Mouse (Mus musculus) neural tube, embryonic 14.5 days (tissue): ENCODE results near the gene Gm12253. TPM values are rescaled to one million over a fixed set of nuclear protein-coding genes. Genes with fewer than 3 reads are reported as not detected.
A peak's percentile ranks its signal among the peaks of the same experiment; 100 is the strongest.

ENCODE experiments used
- ATAC-seq: fragments of 200-750 bp; cut with Nextera tagmentation; 2 replicates; pipeline ENCODE4 v1.8.0; 2017; ENCODE audit warnings: low read depth, mild to moderate bottlenecking, moderate TSS enrichment, moderate library complexity
- H3K27ac ChIP-seq: fragments of 300-500 bp; sonication (generic); 2 replicates; pipeline ENCODE4 v1.5.1; 2014; ENCODE audit warnings: low read depth, mild to moderate bottlenecking, control low read depth, low read length, moderate library complexity, mixed read lengths
- H3K27me3 ChIP-seq: fragments of 300-500 bp; sonication (generic); 2 replicates; pipeline ENCODE4 v1.6.1; 2014; ENCODE audit warnings: low read length; ENCODE audit not compliant: control insufficient read depth, insufficient read depth
- H3K36me3 ChIP-seq: fragments of 300-500 bp; sonication (generic); 2 replicates; pipeline ENCODE4 v1.6.1; 2014; ENCODE audit warnings: low read length, mixed read lengths; ENCODE audit not compliant: control insufficient read depth, insufficient read depth
- H3K4me1 ChIP-seq: fragments of 300-500 bp; sonication (generic); 2 replicates; pipeline ENCODE4 v1.6.1; 2014; ENCODE audit warnings: low read length; ENCODE audit not compliant: control insufficient read depth, insufficient read depth
- H3K4me2 ChIP-seq: fragments of 300-500 bp; sonication (generic); 2 replicates; pipeline ENCODE4 v1.6.1; 2014; ENCODE audit warnings: mild to moderate bottlenecking, low read depth, low read length, control low read depth
- H3K4me3 ChIP-seq: fragments of 300-500 bp; sonication (generic); 2 replicates; pipeline ENCODE4 v1.5.1; 2014; ENCODE audit warnings: low read depth, low read length, control low read depth, mixed read lengths
- H3K9ac ChIP-seq: fragments of 300-500 bp; sonication (generic); replicated peaks from 2 replicates; pipeline ENCODE4 v1.6.1; 2014; ENCODE audit warnings: low read depth, mild to moderate bottlenecking, control low read depth, low read length, mixed read lengths
- H3K9me3 ChIP-seq: fragments of 300-500 bp; sonication (generic); 2 replicates; pipeline ENCODE4 v1.6.1; 2016; ENCODE audit warnings: low read length; ENCODE audit not compliant: control insufficient read depth
- WGBS: fragments of 180-500 bp; shearing (Covaris S2); extraction: QIAGEN DNeasy Blood & Tissue Kit; methylation state at CpG from one replicate; pipeline ENCODE4 v1.1.7; 2014; 5-methylcytosine and 5-hydroxymethylcytosine counted together
- polyA plus RNA-seq: library from polyadenylated mRNA; unstranded; fragments of >200 nt; fragmentation: Nextera tagmentation; extraction: Ambion mirVana; gene quantifications from 2 replicates; pipeline ENCODE4 v1.2.1, GENCODE M21; 2014

Gm12253 gene
- polyA plus RNA-seq: not detected in 2 replicates

DNA sequence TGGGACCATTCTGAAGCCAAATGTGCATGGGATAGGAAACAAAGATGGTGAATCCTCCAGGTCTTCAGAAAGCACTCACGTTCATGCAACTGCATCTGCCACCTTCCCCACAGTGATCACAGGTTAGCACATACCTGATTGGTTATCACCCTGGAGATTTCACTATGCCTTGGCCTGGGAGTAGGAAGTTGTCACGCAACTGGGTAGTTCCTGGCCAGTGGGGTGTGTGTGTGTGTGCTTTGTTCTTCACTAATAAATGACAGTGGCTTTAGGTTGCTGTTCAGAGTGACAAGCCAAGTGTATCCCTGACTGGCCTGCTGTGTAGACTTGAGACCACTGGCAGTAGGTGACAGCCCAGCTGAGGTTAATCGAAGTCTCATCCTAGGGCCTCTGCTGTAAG, at the start of gene Gm12253:
TSS of gene Gm12253 (plus strand) at position 301 of the 400 bp plus-strand sequence.
- WGBS: 90% methylated on average over 3 of the region's 3 CpGs
- no peak within 1 kb of the TSS for H3K4me3 ChIP-seq
- no peaks in the 10 kb centered on the region for H3K36me3 ChIP-seq
- H3K9me3 ChIP-seq: no peaks in the 10 kb centered on the region
- ATAC-seq: no peak
- H3K9ac ChIP-seq: no peak within 1 kb of the TSS
- no peak within 1 kb of the TSS for H3K4me2 ChIP-seq
- H3K27ac ChIP-seq: no peak within 1 kb of the TSS
- no peaks in the 10 kb centered on the region for H3K27me3 ChIP-seq
- no peaks in the 10 kb centered on the region for H3K4me1 ChIP-seq

GRCm38 (mm10) chr11:58399985-58400645, 32.2 kb upstream of the Gm12253 start:
- H3K4me1 ChIP-seq: peaks cover 8% of the 10 kb centered on the region; the same call in 1 of the 2 replicates
- no peaks in the 10 kb centered on the region for H3K36me3 ChIP-seq
- WGBS: 50% methylated on average over 6 of the region's 6 CpGs
- H3K9ac ChIP-seq: no peak overlapping the region
- no peak overlapping the region for H3K4me3 ChIP-seq
- no peak overlapping the region for H3K27ac ChIP-seq
- peak; percentile 89; the same call in 1 of the 2 replicates for ATAC-seq
- H3K27me3 ChIP-seq: no peaks in the 10 kb centered on the region
- no peaks in the 10 kb centered on the region for H3K9me3 ChIP-seq
- no peak overlapping the region for H3K4me2 ChIP-seq

GRCm38 (mm10) chr11:58400655-58401054, 31.7 kb upstream of the Gm12253 start:
- ATAC-seq: peak; percentile 38; the same call in 1 of the 2 replicates
- Histone ChIP-seq H3K36me3 (no peaks in the 10 kb centered on the region), H3K27ac (peak overlapping the region; percentile 44; the same call in 1 of the 2 replicates), H3K9me3 (no peaks in the 10 kb centered on the region), H3K4me2 (0 out of 2 replicates have a peak overlapping the region, but pooled peaks have one; percentile 14), H3K9ac (no peak overlapping the region), H3K4me3 (no peak overlapping the region), H3K4me1 (peaks cover 8% of the 10 kb centered on the region; the same call in 1 of the 2 replicates), H3K27me3 (no peaks in the 10 kb centered on the region)
- WGBS: 40% methylated on average over 5 of the region's 5 CpGs

- H3K27me3 ChIP-seq: no peaks in the 10 kb centered on the region
- no peak overlapping the region for H3K9ac ChIP-seq
- 62% methylated on average over 3 of the region's 3 CpGs for WGBS
- no peaks in the 10 kb centered on the region for H3K36me3 ChIP-seq
- no peaks in the 10 kb centered on the region for H3K4me1 ChIP-seq
- no peak overlapping the region for H3K4me2 ChIP-seq
- H3K27ac ChIP-seq: no peak overlapping the region
- no peak overlapping the region for H3K4me3 ChIP-seq
- no peaks in the 10 kb centered on the region for H3K9me3 ChIP-seq
- ATAC-seq: no peak
These were observed 24.3 kb upstream of the Gm12253 start for GRCm38 (mm10) chr11:58408066-58408465.

DNA sequence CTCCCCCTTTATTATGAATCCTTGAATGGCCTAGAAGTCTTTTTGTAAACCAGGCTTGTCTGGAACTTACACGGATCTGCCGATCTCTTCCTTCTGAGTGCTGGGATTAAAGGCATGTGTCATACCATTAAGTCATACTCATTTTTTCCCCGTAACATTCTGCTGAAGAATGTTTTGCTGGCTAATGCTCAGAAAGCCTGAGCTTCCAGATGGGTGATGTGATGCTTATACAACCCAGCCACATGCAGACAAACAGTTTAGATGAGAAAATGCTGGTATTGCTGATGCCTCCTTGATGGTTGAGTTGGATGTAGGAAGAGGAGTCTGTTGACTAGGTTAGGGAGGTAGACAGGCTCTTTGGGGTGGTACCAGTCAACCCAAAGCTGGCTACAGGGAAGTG, 14.0 kb upstream of the Gm12253 start:
- ATAC-seq: no peak
- no peak overlapping the region for H3K4me2 ChIP-seq
- H3K9ac ChIP-seq: no peak overlapping the region
- no peaks in the 10 kb centered on the region for H3K4me1 ChIP-seq
- no peaks in the 10 kb centered on the region for H3K9me3 ChIP-seq
- WGBS: 79% methylated on average over 3 of the region's 3 CpGs
- no peak overlapping the region for H3K27ac ChIP-seq
- H3K36me3 ChIP-seq: no peaks in the 10 kb centered on the region
- no peak overlapping the region for H3K4me3 ChIP-seq
- no peaks in the 10 kb centered on the region for H3K27me3 ChIP-seq

- Histone ChIP-seq H3K4me2 (no peak within 1 kb of the TSS), H3K27me3 (no peaks in the 10 kb centered on the region), H3K27ac (no peak within 1 kb of the TSS), H3K4me1 (no peaks in the 10 kb centered on the region), H3K4me3 (no peak within 1 kb of the TSS), H3K9me3 (no peaks in the 10 kb centered on the region), H3K36me3 (no peaks in the 10 kb centered on the region), H3K9ac (no peak within 1 kb of the TSS)
- WGBS: 36% methylated on average over 1 of the region's 1 CpGs
- ATAC-seq: no peak
These were observed 11.5 kb upstream of the Gm12253 start, which contains the start of gene 1810065E05Rik for GRCm38 (mm10) chr11:58420815-58421214. Gene 1810065E05Rik, plus strand, starts transcription at chr11:58421111.

- H3K4me2 ChIP-seq: no peak overlapping the region
- no peak overlapping the region for H3K9ac ChIP-seq
- H3K27ac ChIP-seq: no peak overlapping the region
- no peaks in the 10 kb centered on the region for H3K4me1 ChIP-seq
- no peaks in the 10 kb centered on the region for H3K9me3 ChIP-seq
- ATAC-seq: no peak
- WGBS: 25% methylated on average over 5 of the region's 5 CpGs
- no peak overlapping the region for H3K4me3 ChIP-seq
- no peaks in the 10 kb centered on the region for H3K36me3 ChIP-seq
- no peaks in the 10 kb centered on the region for H3K27me3 ChIP-seq
These were observed 5.5 kb downstream of the Gm12253 start for GRCm38 (mm10) chr11:58437866-58438265.

DNA sequence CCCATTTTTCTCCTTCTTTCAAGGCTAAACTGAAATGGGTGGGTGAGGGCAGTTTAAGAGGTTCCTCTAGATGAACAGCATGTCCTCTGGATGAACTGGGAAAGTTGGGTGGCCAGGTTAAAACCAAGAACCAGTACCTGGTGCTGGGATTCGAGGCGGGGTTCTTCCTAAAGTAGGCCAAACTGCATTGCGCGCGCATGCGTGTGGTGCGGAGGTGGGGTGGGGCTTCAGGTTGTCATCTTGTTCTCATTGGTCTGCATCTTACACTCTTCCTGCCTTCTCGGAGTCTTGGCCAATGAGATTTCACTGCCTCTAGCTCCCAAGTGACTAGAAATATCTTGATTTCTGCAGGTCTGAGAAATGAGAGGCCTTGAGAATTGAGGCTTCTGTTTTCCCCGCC, 20.4 kb downstream of the Gm12253 start, which contains the start of gene Lypd9:
TSS of gene Lypd9 (minus strand) at position 165 of the 400 bp plus-strand sequence.
- Histone ChIP-seq H3K4me2 (no peak within 1 kb of the TSS), H3K9ac (no peak within 1 kb of the TSS), H3K27me3 (no peaks in the 10 kb centered on the region), H3K4me1 (no peaks in the 10 kb centered on the region), H3K4me3 (no peak within 1 kb of the TSS), H3K9me3 (no peaks in the 10 kb centered on the region), H3K27ac (no peak within 1 kb of the TSS), H3K36me3 (no peaks in the 10 kb centered on the region)
- WGBS: 95% methylated on average over 9 of the region's 9 CpGs
- ATAC-seq: no peak

- no peak for ATAC-seq
- H3K36me3 ChIP-seq: no peaks in the 10 kb centered on the region
- H3K27me3 ChIP-seq: no peaks in the 10 kb centered on the region
- no peaks in the 10 kb centered on the region for H3K9me3 ChIP-seq
- H3K9ac ChIP-seq: no peak overlapping the region
- no peak overlapping the region for H3K4me3 ChIP-seq
- H3K4me2 ChIP-seq: no peak overlapping the region
- no peaks in the 10 kb centered on the region for H3K4me1 ChIP-seq
- no peak overlapping the region for H3K27ac ChIP-seq
- 75% methylated on average over 4 of the region's 4 CpGs for WGBS
These were observed 21.2 kb downstream of the Gm12253 start for GRCm38 (mm10) chr11:58453592-58453991.
